Mouse (Mus musculus) midbrain, embryonic 11.5 days (tissue): Measurements from ENCODE around the gene Actn3. TPM values are rescaled to one million over a fixed set of nuclear protein-coding genes. Genes with fewer than 3 reads are reported as not detected.
"Not testable (repeated sequence)": the region's sequence is repeated elsewhere in the genome, so short reads cannot be mapped to it uniquely, and the experiment has no call there.

Experiments used
- ATAC-seq: fragments of 200-750 bp; cut with Nextera tagmentation; 2 replicates; pipeline ENCODE4 v1.8.0; 2017; ENCODE audit warnings: moderate TSS enrichment, moderate library complexity; ENCODE audit not compliant: low FRiP score
- DNase-seq: peaks from one replicate; pipeline ENCODE4 v3.0.0; 2015; ENCODE audit warnings: low spot score; ENCODE audit errors: missing footprints
- H3K27ac ChIP-seq: fragments of 300-500 bp; sonication (generic); 2 replicates; pipeline ENCODE4 v1.5.1; 2014; ENCODE audit warnings: low read depth, low read length
- H3K27me3 ChIP-seq: fragments of 300-500 bp; sonication (generic); 2 replicates; pipeline ENCODE4 v1.6.1; 2014; ENCODE audit warnings: mild to moderate bottlenecking, low read length, moderate library complexity, mixed read lengths; ENCODE audit not compliant: control insufficient read depth, insufficient read depth
- H3K36me3 ChIP-seq: fragments of 300-500 bp; sonication (generic); 2 replicates; pipeline ENCODE4 v1.6.1; 2014; ENCODE audit warnings: mild to moderate bottlenecking, low read length, moderate library complexity, mixed read lengths; ENCODE audit not compliant: control insufficient read depth, insufficient read depth
- H3K4me1 ChIP-seq: fragments of 300-500 bp; sonication (generic); 2 replicates; pipeline ENCODE4 v1.6.1; 2014; ENCODE audit warnings: low read length; ENCODE audit not compliant: control insufficient read depth, insufficient read depth
- H3K4me2 ChIP-seq: fragments of 300-500 bp; sonication (generic); 2 replicates; pipeline ENCODE4 v1.6.1; 2014; ENCODE audit warnings: mild to moderate bottlenecking, moderate library complexity
- H3K4me3 ChIP-seq: fragments of 300-500 bp; sonication (generic); 2 replicates; pipeline ENCODE4 v1.5.1; 2014; ENCODE audit warnings: low read depth, low read length
- H3K9ac ChIP-seq: fragments of 300-500 bp; sonication (generic); 2 replicates; pipeline ENCODE4 v1.6.1; 2014; ENCODE audit warnings: low read length
- H3K9me3 ChIP-seq: fragments of 300-500 bp; sonication (generic); 2 replicates; pipeline ENCODE4 v1.6.1; 2016; ENCODE audit warnings: low read length; ENCODE audit not compliant: control insufficient read depth
- WGBS: fragments of 180-500 bp; shearing (Covaris S2); extraction: QIAGEN DNeasy Blood & Tissue Kit; methylation state at CpG from one replicate; pipeline ENCODE4 v1.1.7; 2014; 5-methylcytosine and 5-hydroxymethylcytosine counted together
- polyA plus RNA-seq: library from polyadenylated mRNA; unstranded; fragments of >200 nt; fragmentation: Nextera tagmentation; extraction: Ambion mirVana; gene quantifications from 2 replicates; pipeline ENCODE4 v1.2.1, GENCODE M21; 2014

Actn3 gene
- polyA plus RNA-seq, 1 experiment from 2014 or later = 0.86 TPM

- no peak overlapping the region for H3K4me3 ChIP-seq
- DNase-seq = no peak
- no peak overlapping the region for H3K27ac ChIP-seq
- no peaks in the 10 kb centered on the region for H3K27me3 ChIP-seq
- H3K9me3 ChIP-seq = no peaks in the 10 kb centered on the region
- 92% methylated on average over 8 of the region's 8 CpGs for WGBS
- no peak overlapping the region for H3K9ac ChIP-seq
- no peaks in the 10 kb centered on the region for H3K36me3 ChIP-seq
- H3K4me2 ChIP-seq = no peak overlapping the region
- peaks cover 9% of the 10 kb centered on the region for H3K4me1 ChIP-seq
- ATAC-seq = no peak
These were observed 43.7 kb downstream of the Actn3 start for GRCm38 (mm10) chr19:4833977-4834376.

- H3K27me3 ChIP-seq = no peaks in the 10 kb centered on the region
- no peak overlapping the region for H3K27ac ChIP-seq
- H3K4me1 ChIP-seq = no peaks in the 10 kb centered on the region
- H3K9ac ChIP-seq = no peak overlapping the region
- DNase-seq (no peak), ATAC-seq (no peak)
- whole genome bisulfite sequencing = 67% methylated on average over 7 of the region's 7 CpGs
- H3K4me3 ChIP-seq = no peak overlapping the region
- H3K4me2 ChIP-seq = no peak overlapping the region
- no peaks in the 10 kb centered on the region for H3K9me3 ChIP-seq
- peaks cover 2% of the 10 kb centered on the region; the same call in 1 of the 2 replicates for H3K36me3 ChIP-seq
These were observed 48.6 kb downstream of the Actn3 start for GRCm38 (mm10) chr19:4829156-4829555.

GRCm38 (mm10) chr19:4828444-4829114 lies 49.1 kb downstream of the Actn3 start:
- no peak overlapping the region for H3K4me3 ChIP-seq
- no peak for DNase-seq
- 62% methylated on average over 16 of the region's 16 CpGs for WGBS

GRCm38 (mm10) chr19:4820678-4821303 lies 56.9 kb downstream of the Actn3 start:
- ATAC-seq (no peak), DNase-seq (no peak)
- Histone ChIP-seq H3K36me3 (peaks cover 2% of the 10 kb centered on the region; the same call in 1 of the 2 replicates), H3K27ac (no peak overlapping the region), H3K9ac (no peak overlapping the region), H3K4me2 (no peak overlapping the region), H3K9me3 (no peaks in the 10 kb centered on the region), H3K27me3 (no peaks in the 10 kb centered on the region), H3K4me1 (no peaks in the 10 kb centered on the region), H3K4me3 (no peak overlapping the region)
- WGBS = 92% methylated on average over 5 of the region's 5 CpGs

More at GRCm38 (mm10) chr19:4828444-4829114, 49.1 kb downstream of the Actn3 start:
- no peak overlapping the region for H3K4me2 ChIP-seq
- H3K9ac ChIP-seq = no peak overlapping the region
- H3K36me3 ChIP-seq = peaks cover 2% of the 10 kb centered on the region; the same call in 1 of the 2 replicates
- H3K27ac ChIP-seq = no peak overlapping the region
- no peak for ATAC-seq
- H3K9me3 ChIP-seq = no peaks in the 10 kb centered on the region
- no peaks in the 10 kb centered on the region for H3K4me1 ChIP-seq
- H3K27me3 ChIP-seq = no peaks in the 10 kb centered on the region

- Histone ChIP-seq H3K4me3 (no peak overlapping the region), H3K27ac (no peak overlapping the region), H3K27me3 (no peaks in the 10 kb centered on the region), H3K4me1 (peaks cover under 1% of the 10 kb centered on the region; the same call in 1 of the 2 replicates), H3K9ac (no peak overlapping the region), H3K9me3 (no peaks in the 10 kb centered on the region), H3K4me2 (no peak overlapping the region), H3K36me3 (no peaks in the 10 kb centered on the region)
- DNase-seq (peak; percentile 35), ATAC-seq (no peak)
- WGBS = 65% methylated on average over 1 of the region's 1 CpGs
These were observed 60.4 kb downstream of the Actn3 start for GRCm38 (mm10) chr19:4817182-4817835.

- no peaks in the 10 kb centered on the region for H3K9me3 ChIP-seq
- no peaks in the 10 kb centered on the region for H3K27me3 ChIP-seq
- ATAC-seq = no peak
- WGBS = 76% methylated on average over 6 of the region's 6 CpGs
- no peak overlapping the region for H3K4me3 ChIP-seq
- H3K4me1 ChIP-seq = peaks cover 17% of the 10 kb centered on the region
- no peak for DNase-seq
- H3K4me2 ChIP-seq = no peak overlapping the region
- H3K27ac ChIP-seq = no peak overlapping the region
- no peaks in the 10 kb centered on the region for H3K36me3 ChIP-seq
- no peak overlapping the region for H3K9ac ChIP-seq
These were observed 64.7 kb downstream of the Actn3 start for GRCm38 (mm10) chr19:4813015-4813414.

- peaks cover 17% of the 10 kb centered on the region for H3K4me1 ChIP-seq
- ATAC-seq, H3K9me3 ChIP-seq, H3K36me3 ChIP-seq, H3K27me3 ChIP-seq, H3K27ac ChIP-seq, DNase-seq: not testable (repeated sequence)
- peak overlapping the region; percentile 86 for H3K9ac ChIP-seq
- peak overlapping the region; percentile 84 for H3K4me2 ChIP-seq
- WGBS = 81% methylated on average over 8 of the region's 8 CpGs
- H3K4me3 ChIP-seq = peak overlapping the region; percentile 90
These were observed 65.3 kb downstream of the Actn3 start for GRCm38 (mm10) chr19:4812334-4812949.

- Histone ChIP-seq H3K27me3 (no peaks in the 10 kb centered on the region), H3K9ac (peak overlapping the region; percentile 86), H3K27ac (peak overlapping the region; percentile 80; the same call in 1 of the 2 replicates), H3K36me3 (no peaks in the 10 kb centered on the region), H3K4me2 (peak overlapping the region; percentile 84), H3K4me3 (peak overlapping the region; percentile 90), H3K4me1 (peaks cover 17% of the 10 kb centered on the region), H3K9me3 (no peaks in the 10 kb centered on the region)
- DNase-seq (no peak), ATAC-seq (peak; percentile 49; the same call in 1 of the 2 replicates)
- WGBS = 8% methylated on average over 12 of the region's 12 CpGs
These were observed 65.8 kb downstream of the Actn3 start for GRCm38 (mm10) chr19:4811909-4812242.
